ENCODE assay signal across 2 mouse cellular contexts in the genomic region with DNA sequence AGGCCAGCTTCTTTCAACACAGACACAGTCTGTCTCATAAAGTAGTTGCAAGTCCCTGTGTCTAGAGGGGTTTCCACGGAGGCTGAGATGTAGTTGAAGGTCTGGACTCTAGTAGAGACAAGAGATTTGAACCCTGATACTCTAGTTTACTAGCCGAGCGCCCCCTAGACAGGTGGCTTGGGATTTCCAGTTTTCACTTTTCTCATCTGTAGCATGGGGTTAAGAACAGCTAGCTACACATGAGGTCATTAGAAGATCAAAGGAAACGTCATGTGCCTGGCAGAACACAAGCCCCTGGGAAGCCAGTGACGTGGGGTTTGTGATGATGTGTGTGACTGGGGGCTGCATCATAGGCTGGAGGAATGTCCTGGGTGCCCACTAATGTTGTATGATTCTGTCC.
A peak's percentile ranks its signal among the peaks of the same experiment; 100 is the strongest.
TF ChIP-seq lines count a peak whose summit lies in the region.

No protein-coding gene starts in this region.

TF ChIP-seq in CH12.LX, 34 proteins besides CTCF, POLR2A, EP300 and RAD21 (continued from another document):
- TF ChIP-seq MAZ (IDR thresholded peaks at IDR 0.05; ENCODE audit: low read depth, low read length) (no peak), ETS1 (conservative IDR thresholded peaks at IDR 0.05; ENCODE audit: low read depth, low read length) (peak; percentile 57), ZKSCAN1 (IDR thresholded peaks at IDR 0.05; ENCODE audit: borderline replicate concordance, low read depth, low read length) (no peak), ELF1 (IDR thresholded peaks at IDR 0.05; ENCODE audit: low read depth, low read length) (0 out of 2 replicates have a peak, but pooled peaks have one; percentile 10), USF1 (IDR thresholded peaks at IDR 0.05; ENCODE audit: low read depth, low read length) (no peak), ZC3H11A (IDR thresholded peaks at IDR 0.05; ENCODE audit: low read depth, low read length) (no peak), MYC (IDR thresholded peaks at IDR 0.05; ENCODE audit: low read depth, low read length) (no peak), GABPA (IDR thresholded peaks at IDR 0.05; ENCODE audit: insufficient replicate concordance, low read depth, low read length) (no peak), NELFE (IDR thresholded peaks at IDR 0.05; ENCODE audit: low read depth, low read length) (no peak), E2F4 (IDR thresholded peaks at IDR 0.05; ENCODE audit: insufficient replicate concordance, low read depth, low read length) (no peak), CHD2 (IDR thresholded peaks at IDR 0.05; ENCODE audit: low read length) (0 out of 2 replicates have a peak, but pooled peaks have one; percentile 5), IRF4 (IDR thresholded peaks at IDR 0.05; ENCODE audit: low read depth, low read length) (peak; percentile 46; the same call in 1 of the 2 replicates), ZMIZ1 (IDR thresholded peaks at IDR 0.05; ENCODE audit: low read depth, low read length) (no peak), UBTF (IDR thresholded peaks at IDR 0.05; ENCODE audit: low read depth, low read length) (0 out of 2 replicates have a peak, but pooled peaks have one; percentile 23), KAT2A (IDR thresholded peaks at IDR 0.05; ENCODE audit: insufficient replicate concordance, low read length) (no peak), JUND (conservative IDR thresholded peaks at IDR 0.05; ENCODE audit: low read depth, low read length) (no peak), CHD1 (IDR thresholded peaks at IDR 0.05; ENCODE audit: low read depth, low read length) (no peak), TBP (conservative IDR thresholded peaks at IDR 0.05; ENCODE audit: low read depth, low read length) (no peak), ZNF384 (IDR thresholded peaks at IDR 0.05; ENCODE audit: low read depth, low read length) (no peak), BHLHE40 (IDR thresholded peaks at IDR 0.05; ENCODE audit: low read depth, low read length) (peak; percentile 78)
TF ChIP-seq in CH12.LX: peak in this region for 9.

TF ChIP-seq in myocyte, 11 proteins besides CTCF, POLR2A, EP300 and RAD21 (continued from another document):
- TF ChIP-seq MYOD1 (IDR thresholded peaks at IDR 0.05; ENCODE audit: control insufficient read depth in 1 of 3, insufficient read length in 2 of 3, low read depth in 2 of 3) (no peak), CEBPB (IDR thresholded peaks at IDR 0.05; ENCODE audit: insufficient read depth, poor library complexity, severe bottlenecking) (no peak), E2F4 (IDR thresholded peaks at IDR 0.05; ENCODE audit: insufficient read depth) (no peak)
